Mouse (Mus musculus) neural tube, embryonic 10.5 days (tissue): ENCODE measurements at regions not wholly inside any gene's neighbourhood (a gene's known extent, or its start where the extent isn't known, plus 50 kb on each side); places are given as distances from the start of the nearest gene placed in this dataset.

Experiments
- DNase-seq: peaks from one replicate; pipeline ENCODE4 v3.0.0-alpha.2; 2017; ENCODE audit warnings: low spot score; ENCODE audit errors: extremely low spot score

- no peak for DNase-seq
Measured at GRCm38 (mm10) chr1:35580474-35580873, 487.7 kb upstream of the Hs6st1 start.

- DNase-seq, result no peak
Measured at GRCm38 (mm10) chr1:35587900-35588299, 480.3 kb upstream of the Hs6st1 start.

- no peak for DNase-seq
Measured at GRCm38 (mm10) chr1:35588939-35589338, 479.3 kb upstream of the Hs6st1 start.

GRCm38 (mm10) chr1:35600847-35601246 lies 467.4 kb upstream of the Hs6st1 start:
- no peak for DNase-seq

GRCm38 (mm10) chr1:35615131-35615530 lies 453.1 kb upstream of the Hs6st1 start:
- DNase-seq, result no peak

- DNase-seq, result no peak
Measured at GRCm38 (mm10) chr1:35619476-35619875, 448.7 kb upstream of the Hs6st1 start.

- no peak for DNase-seq
Measured at GRCm38 (mm10) chr1:35642595-35642994, 425.6 kb upstream of the Hs6st1 start.

GRCm38 (mm10) chr1:35653119-35653956 lies 414.9 kb upstream of the Hs6st1 start:
- DNase-seq, result no peak

GRCm38 (mm10) chr1:35663006-35663405 lies 405.2 kb upstream of the Hs6st1 start:
- no peak for DNase-seq

GRCm38 (mm10) chr1:35673524-35673923 lies 394.7 kb upstream of the Hs6st1 start:
- no peak for DNase-seq

- no peak for DNase-seq
Measured at GRCm38 (mm10) chr1:35673992-35674391, 394.2 kb upstream of the Hs6st1 start.

GRCm38 (mm10) chr1:35682511-35682949 lies 385.7 kb upstream of the Hs6st1 start:
- DNase-seq, result no peak

GRCm38 (mm10) chr1:35685651-35686050 lies 382.5 kb upstream of the Hs6st1 start:
- no peak for DNase-seq

- DNase-seq, result peak; percentile 22
Measured at GRCm38 (mm10) chr1:35694349-35694748, 373.9 kb upstream of the Hs6st1 start.

GRCm38 (mm10) chr1:35694775-35695591 lies 373.2 kb upstream of the Hs6st1 start:
- peak; percentile 36 for DNase-seq

- no peak for DNase-seq
Measured at GRCm38 (mm10) chr1:35697218-35697617, 371.0 kb upstream of the Hs6st1 start.

- no peak for DNase-seq
Measured at GRCm38 (mm10) chr1:35697834-35698500, 370.2 kb upstream of the Hs6st1 start.

- no peak for DNase-seq
Measured at GRCm38 (mm10) chr1:35702585-35702984, 365.6 kb upstream of the Hs6st1 start.

GRCm38 (mm10) chr1:35706336-35706735 lies 361.9 kb upstream of the Hs6st1 start:
- DNase-seq, result no peak

- DNase-seq, result no peak
Measured at GRCm38 (mm10) chr1:35708176-35708788, 359.9 kb upstream of the Hs6st1 start.

GRCm38 (mm10) chr1:35709214-35709613 lies 359.0 kb upstream of the Hs6st1 start:
- no peak for DNase-seq
